Mouse (Mus musculus) liver, postnatal 0 days (tissue): Measurements from ENCODE around the gene Megf6.

Experiments
- CTCF ChIP-seq: sonication (generic); IDR thresholded peaks from 2 replicates; pipeline ENCODE4 v1.5.1; 2016; ENCODE audit warnings: antibody characterized with exemption, low read depth
- EP300 ChIP-seq: IDR thresholded peaks from 2 replicates; pipeline ENCODE4 v1.6.1; 2016; ENCODE audit warnings: antibody characterized with exemption, low read depth, mild to moderate bottlenecking

DNA sequence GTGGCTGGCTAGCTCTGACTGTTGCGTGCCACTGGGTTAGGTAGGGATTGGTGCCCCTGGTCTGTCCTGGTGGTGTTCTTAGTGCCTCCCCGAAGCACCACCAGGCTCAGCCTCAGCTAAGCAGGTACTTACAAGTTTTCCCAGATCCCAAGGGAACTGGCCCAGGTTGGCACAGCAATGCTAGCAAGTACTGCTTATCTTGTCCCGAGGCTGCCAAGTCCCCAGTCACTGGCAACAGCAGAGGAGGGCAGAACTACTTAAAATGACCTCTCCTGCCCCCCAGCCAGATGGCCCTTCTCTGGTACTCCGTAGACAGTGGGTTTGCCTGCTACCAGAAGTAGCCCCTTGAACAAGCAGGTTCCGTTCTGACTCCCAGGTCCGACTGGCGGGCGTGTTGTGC, 68.7 kb downstream of the Megf6 start:
- TF ChIP-seq CTCF (no peak), EP300 (no peak)
